Mouse (Mus musculus): ENCODE results near the gene Pcdh9. TPM values are rescaled to one million over a fixed set of nuclear protein-coding genes. Genes with fewer than 3 reads are reported as not detected.

Pcdh9 gene
- total RNA-seq, 2 experiments from 2014 or later: 1.1 to 1.4 TPM

- peak; percentile 4 to 22 for DNase-seq
Measured at GRCm38 (mm10) chr14:93794530-93794929, 95.9 kb downstream of the Pcdh9 start.

GRCm38 (mm10) chr14:93786234-93786633, 104.2 kb downstream of the Pcdh9 start:
- DNase-seq: no peak

- no peak for DNase-seq
Measured at GRCm38 (mm10) chr14:93785031-93785430, 105.4 kb downstream of the Pcdh9 start.

- DNase-seq: no peak
Measured at GRCm38 (mm10) chr14:93762855-93763254, 127.6 kb downstream of the Pcdh9 start.

GRCm38 (mm10) chr14:93734077-93734673, 156.3 kb downstream of the Pcdh9 start:
- peak; percentile 45 to 68 for DNase-seq

DNA sequence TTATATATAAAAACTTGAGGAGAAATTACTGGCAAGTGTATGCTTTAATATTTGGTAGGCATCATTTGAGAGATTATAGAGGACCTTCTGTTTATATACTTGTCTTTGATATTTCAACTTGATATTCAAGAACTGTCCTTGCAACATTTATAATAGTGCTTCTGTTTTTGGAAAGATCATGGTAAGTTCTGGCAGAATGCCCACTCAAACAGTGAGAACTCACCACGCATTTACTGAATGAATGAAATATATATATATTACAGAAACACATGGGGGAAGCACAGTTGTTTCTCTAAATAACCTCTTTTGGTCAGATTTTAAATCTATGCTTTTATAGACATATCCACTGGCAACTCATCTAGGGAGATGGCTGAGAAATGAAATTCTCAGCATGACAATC, 164.7 kb downstream of the Pcdh9 start:
- DNase-seq: no peak

DNA sequence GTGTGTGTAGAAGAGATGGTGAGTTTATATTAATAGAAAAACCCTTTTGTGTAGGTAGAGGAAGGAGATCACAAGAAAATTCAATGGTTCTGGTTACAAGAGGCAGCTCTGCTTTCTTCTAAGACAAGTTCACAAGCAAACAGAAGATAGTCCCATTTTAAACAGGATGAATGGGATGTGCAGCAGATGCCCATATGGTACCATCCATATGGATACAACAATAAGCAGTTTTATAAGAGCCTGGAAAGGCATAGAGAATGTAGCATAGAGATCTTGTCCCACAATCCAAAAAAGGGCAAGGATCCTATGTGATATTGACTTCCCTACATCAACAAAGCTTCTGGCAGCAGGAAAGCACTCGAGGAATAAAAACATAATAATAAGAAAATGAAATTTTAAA, 171.3 kb downstream of the Pcdh9 start:
- DNase-seq: no peak

- no peak for DNase-seq
Measured at GRCm38 (mm10) chr14:93713250-93713935, 177.1 kb downstream of the Pcdh9 start.

GRCm38 (mm10) chr14:93708651-93709050, 181.8 kb downstream of the Pcdh9 start:
- DNase-seq: no peak

GRCm38 (mm10) chr14:93701385-93702101, 188.9 kb downstream of the Pcdh9 start:
- DNase-seq: no peak

GRCm38 (mm10) chr14:93700916-93701315, 189.6 kb downstream of the Pcdh9 start:
- DNase-seq: no peak

DNA sequence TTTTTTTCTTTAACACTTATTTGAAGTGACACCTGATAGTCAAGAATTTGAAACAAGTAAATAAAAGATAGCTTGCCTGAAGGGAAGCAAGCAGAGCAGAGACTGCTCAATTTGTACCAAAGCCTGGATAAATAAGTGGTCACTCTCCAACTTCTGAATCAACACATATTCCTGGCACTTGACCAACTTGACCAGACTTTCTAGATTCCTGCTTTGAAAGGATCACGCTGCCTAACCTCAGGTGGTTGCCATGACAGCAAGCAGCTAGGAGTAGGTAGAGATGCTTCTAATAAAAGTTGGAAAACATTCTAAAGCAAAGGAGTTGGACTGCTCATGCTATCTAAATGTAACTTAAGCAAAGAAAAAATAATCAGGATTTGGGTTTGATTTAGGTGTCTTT, 205.8 kb downstream of the Pcdh9 start:
- DNase-seq: no peak

- no peak for DNase-seq
Measured at GRCm38 (mm10) chr14:93675273-93676068, 215.0 kb downstream of the Pcdh9 start.

- DNase-seq: no peak
Measured at GRCm38 (mm10) chr14:93653986-93654757, 236.3 kb downstream of the Pcdh9 start.

GRCm38 (mm10) chr14:93627241-93627640, 263.2 kb downstream of the Pcdh9 start:
- DNase-seq: no peak

DNA sequence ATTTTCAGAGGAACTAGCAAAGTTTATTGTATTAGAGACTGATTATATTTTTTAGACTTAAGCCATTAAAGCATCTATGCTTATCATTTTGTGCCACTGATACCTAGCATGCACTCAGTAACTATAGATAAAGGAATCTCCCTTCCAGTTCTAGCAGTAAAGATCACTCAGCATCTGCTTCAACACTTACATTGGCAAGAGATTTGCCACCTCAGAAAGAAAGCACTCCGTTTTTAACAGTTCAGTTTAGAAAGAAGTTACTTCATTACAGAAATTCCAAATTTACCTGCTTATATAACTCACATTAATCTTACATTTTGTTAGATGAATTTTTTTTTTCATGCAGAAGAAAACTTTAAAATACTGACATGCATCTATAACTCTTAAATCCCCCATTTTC, 266.3 kb downstream of the Pcdh9 start:
- DNase-seq: no peak

DNA sequence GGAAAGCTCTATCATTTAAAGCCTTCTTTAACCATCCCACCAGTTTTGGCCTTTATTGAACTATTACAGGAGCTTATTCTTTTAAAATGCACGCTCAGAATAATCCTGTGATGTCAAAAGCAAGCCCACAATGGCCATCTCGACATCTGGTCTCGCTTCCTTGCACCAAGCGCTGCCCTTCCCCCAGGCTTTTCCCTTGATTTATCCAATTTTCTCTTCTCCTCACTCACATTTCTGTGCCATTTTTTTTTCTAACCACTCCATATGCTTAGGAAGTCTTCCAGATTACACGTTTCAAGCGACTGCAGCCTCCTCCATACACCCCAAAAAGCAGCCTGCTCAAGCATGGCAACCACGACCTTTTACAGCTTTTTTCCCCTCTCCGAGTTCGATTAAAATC, 269.3 kb downstream of the Pcdh9 start:
- DNase-seq: no peak

- no peak for DNase-seq
Measured at GRCm38 (mm10) chr14:93607546-93607945, 282.9 kb downstream of the Pcdh9 start.

- DNase-seq: no peak
Measured at GRCm38 (mm10) chr14:93599997-93600396, 290.5 kb downstream of the Pcdh9 start.

DNA sequence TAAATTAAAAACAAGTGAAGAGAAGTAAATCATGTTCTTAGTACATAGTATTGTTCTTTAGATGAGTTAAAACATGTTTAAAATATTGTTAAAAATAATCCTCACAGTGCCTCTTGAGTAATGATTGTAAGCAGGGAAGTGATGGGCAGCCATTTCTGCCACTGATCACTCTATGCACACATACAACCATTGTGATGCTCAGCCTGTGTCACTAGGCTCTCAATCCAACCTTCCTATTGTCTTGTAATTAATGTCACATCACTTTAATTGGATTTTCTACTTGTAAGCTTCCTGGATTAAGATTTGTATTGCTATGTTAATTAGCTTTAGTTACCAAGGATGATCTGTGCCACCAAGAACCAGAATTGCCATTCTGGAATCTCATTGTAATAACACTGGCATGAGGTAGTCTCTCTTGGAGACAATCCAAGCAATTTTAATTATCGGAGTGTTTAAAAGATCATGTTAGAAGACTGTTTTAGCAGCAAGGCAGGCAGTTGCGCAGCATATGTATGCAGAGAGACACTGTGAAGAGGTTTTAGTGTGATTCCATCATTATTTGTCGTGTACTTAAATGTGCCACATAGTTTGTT, 305.0 kb downstream of the Pcdh9 start:
- no peak for DNase-seq

GRCm38 (mm10) chr14:93564361-93564760, 326.1 kb downstream of the Pcdh9 start:
- DNase-seq: no peak
